Mouse (Mus musculus): Measurements from ENCODE around the gene Fabp1.

DNA sequence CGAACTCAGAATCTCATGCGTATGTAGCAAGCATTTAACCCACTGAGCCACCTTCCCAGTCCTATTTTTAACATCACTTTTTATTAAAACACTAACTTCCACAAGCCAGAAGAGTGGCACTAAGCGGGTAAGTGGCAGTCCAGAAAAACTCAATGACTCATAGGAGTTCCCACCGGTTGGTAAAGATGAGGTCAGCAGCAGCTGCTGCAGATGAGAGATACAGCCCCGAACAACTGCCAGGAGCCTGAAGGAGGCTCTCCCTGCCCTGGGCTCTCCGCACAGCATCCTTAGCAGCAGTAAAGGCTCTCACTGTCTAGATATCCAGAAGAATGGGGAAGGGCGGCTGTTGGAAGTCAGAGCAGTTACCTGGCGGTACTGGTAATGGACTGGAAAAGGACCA lies 51.3 kb downstream of the Fabp1 start:
- TF ChIP-seq CTCF (IDR thresholded peaks at IDR 0.05; ENCODE audit: low read depth, low read length) (no peak), TAL1 (conservative IDR thresholded peaks at IDR 0.05; ENCODE audit: low read depth, low read length) (no peak)

Data from G1E (cell line).